Mouse (Mus musculus) hindbrain, postnatal 0 days (tissue): Measurements from ENCODE around the gene Eef2. TPM values are rescaled to one million over a fixed set of nuclear protein-coding genes. Genes with fewer than 3 reads are reported as not detected.
A peak's percentile ranks its signal among the peaks of the same experiment; 100 is the strongest.
"Not testable (repeated sequence)": the region's sequence is repeated elsewhere in the genome, so short reads cannot be mapped to it uniquely, and the experiment has no call there.

Source experiments
- ATAC-seq: fragments of 200-750 bp; cut with Nextera tagmentation; 2 replicates; pipeline ENCODE4 v1.8.0; 2017; ENCODE audit warnings: mild to moderate bottlenecking, moderate TSS enrichment, moderate library complexity
- DNase-seq: peaks from one replicate; pipeline ENCODE4 v3.0.0-alpha.2; 2015; ENCODE audit warnings: low spot score
- H3K27ac ChIP-seq: fragments of 300-500 bp; sonication (generic); 2 replicates; pipeline ENCODE4 v1.5.1; 2014; ENCODE audit warnings: mild to moderate bottlenecking
- H3K27me3 ChIP-seq: fragments of 300-500 bp; sonication (generic); 2 replicates; pipeline ENCODE4 v1.6.1; 2014; ENCODE audit warnings: low read length, mixed read lengths; ENCODE audit not compliant: insufficient read depth
- H3K36me3 ChIP-seq: fragments of 300-500 bp; sonication (generic); 2 replicates; pipeline ENCODE4 v1.6.1; 2014; ENCODE audit warnings: low read length, mixed read lengths; ENCODE audit not compliant: insufficient read depth
- H3K4me1 ChIP-seq: fragments of 300-500 bp; sonication (generic); 2 replicates; pipeline ENCODE4 v1.6.1; 2014; ENCODE audit warnings: antibody characterized with exemption, low read length, mixed read lengths; ENCODE audit not compliant: insufficient read depth
- H3K4me2 ChIP-seq: fragments of 300-500 bp; sonication (generic); 2 replicates; pipeline ENCODE4 v1.6.1; 2014; ENCODE audit warnings: low read depth, mild to moderate bottlenecking, low read length, moderate library complexity, mixed read lengths
- H3K4me3 ChIP-seq: fragments of 300-500 bp; sonication (generic); 2 replicates; pipeline ENCODE4 v1.5.1; 2014; ENCODE audit warnings: low read length
- H3K9ac ChIP-seq: fragments of 300-500 bp; sonication (generic); replicated peaks from 2 replicates; pipeline ENCODE4 v1.6.1; 2014; ENCODE audit warnings: mild to moderate bottlenecking, low read length, moderate library complexity, mixed read lengths
- H3K9me3 ChIP-seq: fragments of 300-500 bp; sonication (generic); 2 replicates; pipeline ENCODE4 v1.6.1; 2016; ENCODE audit warnings: low read length, mixed read lengths
- CTCF ChIP-seq: IDR thresholded peaks from 2 replicates; pipeline ENCODE4 v1.5.1; 2016; ENCODE audit warnings: antibody characterized with exemption, control low read depth, low read depth
- WGBS: fragments of 180-500 bp; shearing (Covaris S2); extraction: QIAGEN DNeasy Blood & Tissue Kit; methylation state at CpG from one replicate; pipeline ENCODE4 v1.1.7; 2014; 5-methylcytosine and 5-hydroxymethylcytosine counted together
- polyA plus RNA-seq: library from polyadenylated mRNA; unstranded; fragments of >200 nt; fragmentation: Nextera tagmentation; extraction: Ambion mirVana; gene quantifications from 2 replicates; pipeline ENCODE4 v1.2.1, GENCODE M21; 2015
- total RNA-seq: library from RNA; depleted of rRNA; stranded (reverse); fragments of >200 nt; gene quantifications from 2 replicates; pipeline ENCODE4 v1.2.3, GENCODE M21; 2014

Gene Eef2
- total and polyA plus RNA-seq, 2 experiments from 2014 or later, result 434 to 2,196 TPM

DNA sequence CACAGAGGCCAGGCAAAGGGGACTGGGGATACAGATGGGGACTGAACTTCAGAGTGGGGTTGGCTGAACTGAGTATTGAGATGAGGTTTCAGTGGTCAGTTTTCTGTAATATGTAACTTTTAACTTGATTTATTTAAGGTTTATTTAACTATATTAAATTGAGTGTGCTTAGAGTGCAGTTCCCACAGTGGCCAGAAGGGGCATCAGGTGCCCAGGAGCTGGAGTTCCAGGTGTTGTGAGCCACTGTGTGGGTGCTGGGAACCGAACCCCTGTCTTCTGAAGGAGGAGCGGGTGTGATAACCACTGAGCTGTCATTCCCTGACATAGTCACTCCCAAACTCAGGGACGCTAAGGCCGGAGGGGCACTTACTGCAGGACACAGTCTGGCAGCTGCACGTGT, 33.7 kb downstream of the Eef2 start:
- no peaks in the 10 kb centered on the region for H3K4me1 ChIP-seq
- peaks cover 48% of the 10 kb centered on the region for H3K36me3 ChIP-seq
- no peak overlapping the region for H3K9ac ChIP-seq
- ATAC-seq (no peak), DNase-seq (no peak)
- no peaks in the 10 kb centered on the region for H3K27me3 ChIP-seq
- no peak overlapping the region for H3K4me3 ChIP-seq
- H3K27ac ChIP-seq, result no peak overlapping the region
- no peaks in the 10 kb centered on the region for H3K9me3 ChIP-seq
- TF ChIP-seq CTCF, result peak; percentile 59
- H3K4me2 ChIP-seq, result no peak overlapping the region
- WGBS, result 95% methylated on average over 5 of the region's 5 CpGs

DNA sequence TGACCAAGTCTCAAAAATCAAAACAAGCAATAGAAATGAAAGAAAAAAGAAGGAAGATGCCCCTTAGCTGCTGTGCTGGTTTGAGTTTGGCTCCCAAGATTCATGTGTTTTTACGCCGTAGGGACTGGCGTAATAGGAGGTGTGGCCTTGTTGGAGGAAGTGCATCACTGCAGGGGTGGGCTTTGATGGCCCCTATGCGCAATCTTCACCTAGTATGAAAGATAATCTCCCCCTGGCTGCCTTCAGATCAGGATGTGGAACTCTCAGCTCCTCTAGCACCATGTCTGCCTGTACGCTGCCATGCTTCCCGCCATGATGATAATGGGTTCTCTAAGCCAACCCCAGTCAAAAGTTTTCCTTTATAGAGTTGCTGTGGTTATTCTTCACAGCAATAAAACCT, 39.8 kb downstream of the Eef2 start:
- Histone ChIP-seq H3K27me3 (no peaks in the 10 kb centered on the region), H3K4me3 (no peak overlapping the region), H3K36me3 (peaks cover 42% of the 10 kb centered on the region), H3K9me3 (no peaks in the 10 kb centered on the region), H3K9ac (no peak overlapping the region), H3K4me2 (no peak overlapping the region), H3K27ac (no peak overlapping the region), H3K4me1 (no peaks in the 10 kb centered on the region)
- 91% methylated on average over 6 of the region's 6 CpGs for WGBS
- TF ChIP-seq CTCF, result no peak
- ATAC-seq, result no peak
- no peak for DNase-seq

DNA sequence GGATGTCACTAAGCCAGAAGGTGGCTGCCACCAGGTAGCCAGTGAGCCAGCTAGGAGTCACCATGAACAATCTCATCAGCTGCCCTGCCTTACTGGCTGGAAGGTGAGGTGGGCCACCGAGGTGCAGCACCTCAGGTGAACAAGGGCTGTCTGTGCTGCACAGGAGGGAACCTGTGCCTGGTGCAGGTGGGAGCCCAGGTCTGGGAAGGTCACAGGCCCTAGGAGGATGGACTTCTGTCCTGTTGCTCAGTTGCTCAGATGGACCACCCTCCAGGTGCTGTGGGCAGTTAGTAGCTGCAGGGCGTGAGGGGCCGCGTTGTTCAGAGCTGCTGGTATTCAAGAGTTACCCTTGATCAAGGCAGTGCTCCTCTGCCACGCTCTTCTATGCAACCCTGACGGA, 40.4 kb downstream of the Eef2 start:
- 88% methylated on average over 6 of the region's 6 CpGs for WGBS
- H3K27ac ChIP-seq, result no peak overlapping the region
- DNase-seq (no peak), ATAC-seq (no peak)
- no peaks in the 10 kb centered on the region for H3K4me1 ChIP-seq
- TF ChIP-seq CTCF, result no peak
- H3K4me2 ChIP-seq, result no peak overlapping the region
- H3K9me3 ChIP-seq, result no peaks in the 10 kb centered on the region
- H3K36me3 ChIP-seq, result peaks cover 44% of the 10 kb centered on the region
- H3K9ac ChIP-seq, result no peak overlapping the region
- no peaks in the 10 kb centered on the region for H3K27me3 ChIP-seq
- H3K4me3 ChIP-seq, result no peak overlapping the region

DNA sequence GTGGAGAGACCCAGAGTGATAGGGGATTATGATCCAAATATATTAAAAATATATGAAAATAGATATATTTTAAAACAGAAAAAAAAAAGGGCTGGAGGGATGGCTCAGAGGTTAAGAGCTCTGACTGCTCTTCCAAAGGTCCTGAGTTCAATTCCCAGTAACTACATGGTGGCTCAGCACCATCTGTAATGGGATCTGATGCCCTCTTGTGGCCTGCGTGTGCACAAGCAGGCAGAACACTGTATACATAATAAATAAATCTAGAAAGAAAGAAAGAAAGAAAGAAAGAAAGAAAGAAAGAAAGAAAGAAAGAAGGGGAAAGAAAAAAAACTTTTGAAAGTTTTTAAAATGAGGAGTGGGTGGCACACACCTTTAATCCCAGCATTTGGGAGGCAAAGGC, 40.8 kb downstream of the Eef2 start:
- DNase-seq, result peak; percentile 59
- H3K4me3 ChIP-seq, H3K4me1 ChIP-seq, H3K9me3 ChIP-seq, H3K27ac ChIP-seq, H3K27me3 ChIP-seq, ATAC-seq, H3K9ac ChIP-seq, H3K4me2 ChIP-seq: not testable (repeated sequence)
- peaks cover 39% of the 10 kb centered on the region for H3K36me3 ChIP-seq
- 30% methylated on average over 1 of the region's 1 CpGs for WGBS
- TF ChIP-seq CTCF, result peak; percentile 62

DNA sequence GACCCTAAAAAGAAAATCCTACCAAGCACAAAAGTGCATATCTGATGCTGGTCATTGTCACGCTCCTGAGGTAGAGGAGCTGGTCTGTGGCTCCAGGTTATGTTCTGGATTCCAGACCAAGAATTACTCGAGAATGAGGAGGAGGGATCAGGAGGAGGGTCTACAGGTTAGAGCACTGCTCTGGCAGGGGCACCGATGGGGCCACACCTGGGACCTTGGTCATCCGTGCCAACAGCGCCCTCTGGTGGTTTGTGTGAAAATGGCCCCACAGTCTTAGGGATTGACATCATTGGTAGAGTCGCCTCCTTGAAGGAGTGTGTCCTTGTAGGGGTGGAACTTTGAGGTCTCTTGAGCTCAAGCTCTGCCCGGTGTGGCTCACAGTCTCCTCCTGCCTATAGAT, 41.5 kb downstream of the Eef2 start:
- no peak overlapping the region for H3K4me2 ChIP-seq
- H3K9me3 ChIP-seq, result no peaks in the 10 kb centered on the region
- H3K27ac ChIP-seq, result no peak overlapping the region
- H3K4me1 ChIP-seq, result no peaks in the 10 kb centered on the region
- no peak overlapping the region for H3K4me3 ChIP-seq
- H3K27me3 ChIP-seq, result no peaks in the 10 kb centered on the region
- ATAC-seq, result peak; percentile 41
- peaks cover 33% of the 10 kb centered on the region; the same call in 1 of the 2 replicates for H3K36me3 ChIP-seq
- peak; percentile 85 for TF ChIP-seq CTCF
- no peak overlapping the region for H3K9ac ChIP-seq
- 38% methylated on average over 7 of the region's 7 CpGs for WGBS
- DNase-seq, result peak; percentile 67

DNA sequence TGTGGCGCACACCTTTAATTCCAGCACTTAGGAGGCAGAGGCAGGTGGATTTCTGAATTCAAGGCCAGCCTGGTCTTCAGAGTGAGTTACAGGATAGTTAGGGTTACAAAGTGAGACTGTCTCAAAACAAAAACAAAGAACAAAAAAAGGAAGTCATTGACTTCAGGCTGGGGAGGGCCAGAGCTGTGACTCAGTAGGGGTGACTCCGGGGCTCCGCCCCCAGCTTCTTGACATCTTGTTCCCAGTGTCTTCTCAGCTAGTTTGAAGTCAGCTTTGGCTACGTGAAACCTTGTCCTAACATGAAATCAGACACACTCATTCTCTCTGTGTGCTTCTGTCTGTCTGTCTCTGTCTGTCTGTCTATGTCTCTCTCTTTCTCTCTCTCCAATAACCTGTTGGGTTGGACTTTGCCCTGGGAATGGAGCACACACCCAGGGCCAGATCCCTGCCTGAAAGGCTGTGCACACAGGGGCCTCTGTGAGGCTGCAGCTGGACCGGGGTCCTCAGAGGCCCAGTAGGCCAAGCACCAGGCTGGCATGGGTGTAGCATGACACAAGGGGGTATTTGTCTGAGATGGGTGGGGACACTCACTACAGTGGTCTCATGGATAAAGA, 45.1 kb downstream of the Eef2 start:
- H3K4me2 ChIP-seq, result no peak overlapping the region
- no peak overlapping the region for H3K4me3 ChIP-seq
- peaks cover 21% of the 10 kb centered on the region for H3K36me3 ChIP-seq
- DNase-seq, result no peak
- H3K4me1 ChIP-seq, result no peaks in the 10 kb centered on the region
- WGBS, result 89% methylated on average over 5 of the region's 5 CpGs
- no peak; the same call in 1 of the 2 replicates for ATAC-seq
- no peaks in the 10 kb centered on the region for H3K27me3 ChIP-seq
- no peak overlapping the region for H3K27ac ChIP-seq
- no peak for TF ChIP-seq CTCF
- no peaks in the 10 kb centered on the region for H3K9me3 ChIP-seq
- H3K9ac ChIP-seq, result no peak overlapping the region

DNA sequence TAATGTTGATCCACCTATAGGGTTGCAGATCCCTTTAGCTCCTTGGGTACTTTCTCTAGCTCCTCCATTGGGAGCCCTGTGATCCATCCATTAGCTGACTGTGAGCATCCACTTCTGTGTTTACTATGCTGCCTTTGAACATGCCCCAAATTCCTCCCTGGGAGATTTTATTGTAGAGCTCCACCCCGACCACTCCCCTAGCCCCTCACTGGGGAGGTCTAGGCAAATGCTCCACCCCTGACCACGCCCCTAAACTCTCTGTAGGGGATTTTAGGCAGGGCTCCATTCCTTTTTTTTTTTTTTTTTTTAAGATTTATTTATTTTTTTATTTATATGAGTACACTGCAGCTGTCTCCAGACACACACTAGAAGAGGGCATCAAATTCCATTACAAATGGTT, 47.3 kb downstream of the Eef2 start:
- H3K9me3 ChIP-seq, H3K27me3 ChIP-seq, H3K4me1 ChIP-seq, ATAC-seq, DNase-seq, H3K27ac ChIP-seq, H3K9ac ChIP-seq, H3K4me3 ChIP-seq, H3K4me2 ChIP-seq: not testable (repeated sequence)
- WGBS, result 72% methylated on average over 2 of the region's 2 CpGs
- H3K36me3 ChIP-seq, result peaks cover 19% of the 10 kb centered on the region
